Mouse (Mus musculus) embryo, embryonic 10.5 days (tissue): Measurements from ENCODE around the gene Hspa4.
"Not testable (repeated sequence)": the region's sequence is repeated elsewhere in the genome, so short reads cannot be mapped to it uniquely, and the experiment has no call there.

ENCODE experiments used
- DNase-seq: peaks from one replicate; pipeline ENCODE4 v3.0.0-alpha.2; 2015; ENCODE audit warnings: low spot score

The Hspa4 gene

GRCm38 (mm10) chr11:53300330-53301166, at the start of gene Hspa4:
TSS of gene Hspa4 (minus strand) at chr11:53300457.
- DNase-seq = peak; percentile 100

GRCm38 (mm10) chr11:53345738-53346137, 45.5 kb upstream of the Hspa4 start:
- peak; percentile 27 for DNase-seq

- no peak for DNase-seq
Observed at GRCm38 (mm10) chr11:53345328-53345727, 45.1 kb upstream of the Hspa4 start.

DNA sequence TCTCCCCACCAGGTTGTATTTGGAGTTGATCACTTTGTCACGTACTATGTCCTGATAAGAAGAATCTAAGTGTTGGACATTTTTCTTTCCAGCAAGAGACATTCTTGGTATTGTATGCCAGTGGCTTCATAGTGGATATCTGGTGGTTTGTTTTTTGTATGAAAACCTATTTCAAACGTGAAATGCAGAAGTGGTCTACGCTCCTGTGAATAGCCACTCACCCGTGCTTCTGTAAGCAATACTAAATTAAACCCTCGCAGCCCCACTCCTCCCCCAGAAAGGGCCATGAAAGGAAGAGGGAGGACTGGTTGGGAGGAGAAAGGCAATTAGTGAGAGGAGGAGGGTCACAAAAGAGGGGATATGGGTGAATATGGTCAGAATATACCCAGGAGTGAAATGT, 42.5 kb upstream of the Hspa4 start:
- DNase-seq = no peak

DNA sequence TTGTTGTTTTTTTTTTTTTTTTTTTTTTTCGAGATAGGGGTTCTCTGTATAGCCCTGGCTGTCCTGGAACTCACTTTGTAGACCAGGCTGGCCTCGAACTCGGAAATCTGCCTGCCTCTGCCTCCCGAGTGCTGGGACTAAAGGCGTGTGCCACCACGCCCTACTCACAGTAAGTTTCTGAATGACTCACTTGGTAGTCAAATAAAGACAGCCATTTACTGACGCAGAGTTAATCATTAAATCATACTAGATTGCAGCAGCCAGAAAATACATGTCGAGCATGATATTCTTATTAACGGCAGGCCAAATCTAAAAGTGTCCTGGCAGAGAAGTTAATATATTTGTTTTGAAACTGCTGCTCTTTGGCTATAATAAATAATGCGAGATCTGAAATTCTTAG, 40.8 kb upstream of the Hspa4 start:
- DNase-seq = not testable (repeated sequence)

DNA sequence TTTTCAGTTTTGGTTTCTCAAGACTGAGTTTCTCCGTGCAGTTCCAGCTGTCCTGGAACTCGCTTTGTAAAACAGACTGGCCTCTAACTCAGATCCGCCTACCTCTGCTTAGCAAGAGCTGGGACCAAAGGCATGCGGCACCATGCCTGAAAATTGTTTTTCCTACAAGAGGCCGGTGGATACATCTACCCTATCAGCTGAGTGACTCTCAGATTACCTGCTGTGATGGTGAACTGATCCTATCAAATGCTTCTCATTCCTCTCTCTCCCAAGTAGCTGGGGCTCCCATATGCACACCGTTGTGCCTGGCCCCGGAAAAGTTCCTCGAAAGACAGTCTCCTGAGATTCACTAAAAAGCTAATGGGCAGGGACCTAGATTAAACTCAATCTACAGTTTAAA, 37.4 kb upstream of the Hspa4 start:
- DNase-seq = no peak

DNA sequence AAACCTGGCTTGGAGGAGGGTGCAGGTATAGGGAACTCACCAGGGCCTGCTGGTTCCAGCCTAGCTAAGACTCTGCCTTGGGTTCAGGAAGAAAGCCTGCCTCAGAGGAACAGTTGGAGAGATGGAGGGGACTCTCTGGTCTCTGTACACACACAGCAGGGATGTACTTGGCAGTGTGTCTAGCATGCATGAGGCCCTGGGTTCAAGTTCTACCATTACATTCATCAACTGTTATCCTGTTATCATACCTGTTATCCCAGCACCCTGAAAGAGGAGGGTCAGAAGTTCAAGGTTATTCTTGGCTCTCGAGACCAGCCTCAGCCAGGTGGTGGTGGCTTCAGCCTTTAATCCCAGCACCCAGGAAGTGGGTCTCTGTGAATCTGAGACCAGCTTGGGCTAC, 36.7 kb upstream of the Hspa4 start:
- DNase-seq = no peak

DNA sequence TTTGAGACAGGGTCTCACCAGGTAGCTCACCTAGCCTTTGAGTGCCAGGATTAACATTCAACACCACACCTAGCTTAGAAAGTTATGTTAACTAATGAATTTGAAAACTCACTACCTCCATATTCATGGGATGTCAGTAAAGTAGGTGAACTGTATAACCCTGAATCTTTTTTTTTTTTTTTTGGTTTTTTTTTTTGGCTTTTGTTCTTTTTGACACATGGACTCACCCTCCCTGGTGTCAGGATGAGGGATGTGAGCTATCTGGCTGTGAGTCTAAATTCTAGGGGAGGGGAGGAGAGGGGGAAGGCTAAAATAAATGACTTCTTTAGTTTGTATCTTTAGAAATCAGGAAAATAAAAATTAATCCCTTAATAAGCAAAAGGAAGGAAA, 35.9 kb upstream of the Hspa4 start:
- no peak for DNase-seq

DNA sequence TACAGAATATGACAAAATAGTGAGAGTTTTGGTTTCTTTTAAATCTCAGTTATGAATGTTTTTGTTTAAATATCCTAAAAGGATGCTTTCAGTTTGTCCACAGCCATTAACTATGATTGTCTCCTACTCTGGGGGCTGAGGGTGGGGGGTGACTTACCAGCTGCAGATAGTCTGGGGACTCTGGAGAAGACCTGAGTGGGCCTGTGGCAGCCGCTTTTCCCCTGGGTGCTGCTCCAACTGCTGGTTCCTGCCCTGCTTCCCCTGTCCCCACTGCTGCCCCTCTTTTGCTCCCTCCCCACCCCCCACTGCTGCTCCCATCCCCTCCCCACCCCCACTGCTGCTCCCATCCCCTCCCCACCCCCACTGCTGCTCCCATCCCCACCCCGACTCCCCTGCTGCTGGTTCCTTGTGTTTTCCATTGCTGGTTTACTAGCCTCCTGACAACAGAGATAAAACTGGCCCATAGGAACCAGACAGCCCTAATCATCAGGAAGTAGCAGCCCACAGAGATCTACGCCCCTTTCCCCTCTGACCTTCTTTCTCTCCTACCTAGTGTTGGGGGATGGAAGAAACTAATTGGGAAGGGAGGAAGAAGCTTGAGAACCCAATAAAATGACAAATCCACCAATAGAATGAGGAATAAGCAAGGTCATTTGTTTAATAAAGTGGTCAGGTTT, 35.4 kb upstream of the Hspa4 start:
- no peak for DNase-seq

DNA sequence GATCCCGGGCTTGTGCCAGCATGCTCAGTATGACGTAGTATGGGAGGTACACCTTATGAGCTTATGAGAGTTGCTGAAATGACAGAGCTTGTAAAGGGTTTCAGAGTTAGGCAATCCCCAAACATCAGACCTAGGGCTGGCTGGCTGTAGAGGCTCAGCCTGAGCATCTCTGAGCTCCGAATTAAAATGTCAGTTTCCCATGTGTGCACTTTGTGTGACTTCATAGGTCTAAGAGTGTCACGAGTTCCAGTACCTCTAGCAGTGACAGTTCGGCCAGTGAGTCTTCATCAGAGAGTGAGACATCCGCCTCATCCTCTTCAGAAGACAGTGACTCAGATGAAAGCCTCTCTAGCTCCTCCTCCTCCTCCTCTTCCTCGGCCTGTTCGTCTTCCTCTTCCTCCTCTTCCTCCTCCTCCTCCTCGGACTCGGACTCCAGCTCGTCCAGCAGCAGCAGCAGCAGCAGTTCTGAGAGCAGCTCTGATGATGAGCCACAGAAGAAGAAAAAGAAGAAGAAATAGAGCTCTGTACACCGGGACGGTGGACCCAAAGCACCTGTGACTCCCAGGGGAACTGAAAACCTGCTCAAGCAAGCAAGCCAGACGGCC, 31.9 kb upstream of the Hspa4 start:
- no peak for DNase-seq

GRCm38 (mm10) chr11:53331121-53331520, 30.9 kb upstream of the Hspa4 start:
- DNase-seq = no peak

- no peak for DNase-seq
Observed at GRCm38 (mm10) chr11:53330325-53330724, 30.1 kb upstream of the Hspa4 start.

DNA sequence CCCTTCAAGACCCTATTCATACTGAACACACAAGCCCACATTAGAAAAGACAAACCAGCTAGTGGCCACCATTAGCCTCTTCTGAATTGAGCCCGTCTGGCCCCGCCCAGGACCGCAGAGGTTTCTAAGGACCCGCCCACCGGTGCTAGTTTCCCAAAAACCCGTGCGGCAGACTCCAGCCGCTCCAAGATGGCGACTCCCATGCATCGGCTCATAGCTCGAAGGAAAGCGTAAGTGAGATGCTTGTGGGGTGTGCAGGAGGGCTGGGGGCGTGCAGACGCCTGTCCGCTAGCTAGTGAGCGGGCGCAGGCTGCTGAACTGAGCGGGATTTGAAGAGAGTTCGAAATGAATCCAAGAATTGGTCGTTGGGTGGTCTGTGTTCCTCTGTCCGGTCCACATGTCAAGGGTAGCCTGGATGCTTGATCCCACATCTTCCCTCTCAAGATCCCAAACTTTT, 24.3 kb upstream of the Hspa4 start, which contains the start of gene Zcchc10:
Gene Zcchc10 (plus strand): TSS at position 168 of the 457 bp plus-strand sequence.
- DNase-seq = peak; percentile 97

DNA sequence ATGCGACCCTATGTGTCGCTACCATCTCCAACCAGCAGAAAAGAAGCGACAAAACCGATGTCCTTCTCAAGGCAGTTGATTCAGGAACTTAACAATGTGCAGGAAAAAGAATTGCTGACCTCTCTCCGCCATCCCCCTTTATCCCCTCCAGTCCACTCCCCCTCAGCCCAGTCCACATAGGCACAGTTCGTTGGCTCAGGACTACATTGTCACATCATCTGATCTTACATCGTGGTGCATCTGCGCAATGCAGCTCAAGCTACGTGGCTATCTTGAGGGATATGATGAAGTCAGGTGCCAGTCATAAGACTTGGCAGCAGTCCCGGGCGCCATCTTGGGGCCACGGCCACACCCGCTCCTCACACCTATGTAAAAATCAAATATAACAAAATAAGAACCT, 19.6 kb upstream of the Hspa4 start:
- not testable (repeated sequence) for DNase-seq

DNA sequence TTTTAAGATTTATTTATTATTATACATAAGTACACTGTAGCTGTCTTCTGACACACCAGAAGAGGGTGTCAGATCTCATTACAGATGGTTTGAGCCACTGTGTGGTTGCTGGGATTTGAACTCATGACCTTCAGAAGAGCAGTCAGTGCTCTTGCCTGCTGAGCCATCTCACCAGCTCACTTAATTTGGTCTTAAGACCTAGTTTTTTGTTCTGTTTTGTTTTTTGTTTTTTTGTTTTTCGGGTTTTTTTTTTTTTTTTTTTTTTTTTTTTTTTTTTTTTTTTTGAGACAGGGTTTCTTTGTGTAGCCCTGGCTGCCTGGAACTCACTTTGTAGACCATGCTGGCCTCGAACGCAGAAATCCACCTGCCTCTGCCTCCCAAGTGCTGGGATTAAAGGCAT, 18.3 kb upstream of the Hspa4 start:
- not testable (repeated sequence) for DNase-seq

DNA sequence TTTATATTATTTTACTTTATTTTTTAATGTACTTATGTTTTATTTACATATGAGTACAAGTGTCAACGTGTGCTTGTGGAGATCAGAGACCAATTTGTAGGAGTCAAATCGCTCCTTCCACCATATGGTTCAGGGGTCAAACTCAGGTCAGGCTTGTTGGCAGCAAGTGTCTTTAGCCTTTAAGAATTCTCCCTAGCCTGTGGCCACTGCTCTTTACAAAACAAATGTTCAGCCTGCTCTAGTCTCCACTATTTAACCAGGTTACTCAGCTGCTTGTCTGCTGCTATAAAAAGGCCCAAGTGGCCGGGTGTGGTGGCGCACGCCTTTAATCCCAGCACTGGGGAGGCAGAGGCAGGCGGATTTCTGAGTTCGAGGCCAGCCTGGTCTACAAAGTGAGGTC, 17.8 kb upstream of the Hspa4 start:
- DNase-seq = peak; percentile 35

- peak; percentile 42 for DNase-seq
Observed at GRCm38 (mm10) chr11:53316996-53317395, 16.7 kb upstream of the Hspa4 start.

- DNase-seq = peak; percentile 26
Observed at GRCm38 (mm10) chr11:53314770-53315173, 14.5 kb upstream of the Hspa4 start.

GRCm38 (mm10) chr11:53312823-53313222, 12.6 kb upstream of the Hspa4 start:
- not testable (repeated sequence) for DNase-seq

GRCm38 (mm10) chr11:53311385-53311784, 11.1 kb upstream of the Hspa4 start:
- no peak for DNase-seq

GRCm38 (mm10) chr11:53308884-53309310, 8.6 kb upstream of the Hspa4 start:
- DNase-seq = no peak

DNA sequence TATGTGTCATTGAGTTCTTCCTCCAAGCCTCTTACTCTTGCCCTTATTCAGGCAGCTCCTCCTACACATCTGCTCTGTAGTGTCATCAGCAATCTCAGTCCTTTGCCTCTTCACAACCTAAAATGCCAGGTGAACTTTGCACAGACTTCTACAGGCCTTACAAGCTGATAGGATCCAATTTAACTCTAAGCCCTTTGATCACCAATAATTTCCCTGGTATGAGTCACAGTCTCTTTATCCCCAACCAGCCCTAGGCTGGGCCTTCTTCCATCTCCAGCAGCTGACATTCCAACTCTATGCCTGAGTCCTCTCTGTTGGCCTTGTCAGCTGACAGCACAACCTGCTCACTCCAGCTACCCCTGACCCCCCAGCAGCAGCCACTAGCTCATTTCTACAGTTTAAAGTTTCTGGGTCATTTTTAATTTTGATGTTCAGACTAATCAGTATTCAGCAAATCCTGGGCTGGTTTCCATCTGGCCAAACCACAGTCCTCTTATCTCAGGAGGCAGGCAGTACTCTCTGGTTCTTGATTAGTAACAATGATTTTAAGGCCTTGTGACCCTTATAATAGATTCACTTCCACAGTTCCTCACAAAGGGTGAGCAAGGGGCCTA, 8.1 kb upstream of the Hspa4 start:
- DNase-seq = no peak
